Mouse (Mus musculus) urinary bladder, postnatal 4 days (tissue): Measurements from ENCODE around the gene Immp2l.

Experiments used
- DNase-seq, 2 experiments: peaks; one replicate each; pipeline ENCODE4 v3.0.0; 2021 to 2022; ENCODE audit warnings: low spot score in 2 of 2

The Immp2l gene

DNA sequence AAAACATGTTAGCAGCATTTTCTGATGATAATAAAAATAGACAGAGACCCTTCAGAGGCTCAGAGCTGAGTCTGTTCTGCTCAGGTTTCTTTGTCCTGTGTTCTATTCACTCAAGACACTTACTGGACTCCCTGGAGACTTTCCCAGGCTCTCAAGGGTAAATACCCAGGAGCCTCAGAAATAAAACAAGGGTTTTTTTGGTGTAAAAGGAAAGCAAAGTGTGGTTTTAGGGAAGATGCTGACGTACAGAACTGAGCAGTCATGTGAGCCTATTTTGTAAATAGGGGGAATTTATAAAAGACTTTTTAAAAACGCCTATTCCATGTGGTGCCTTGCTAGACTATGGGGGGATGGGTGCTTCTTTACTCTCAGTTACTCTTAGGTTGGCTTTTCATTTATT is 502.8 kb downstream of the Immp2l start:
- no peak for DNase-seq

DNA sequence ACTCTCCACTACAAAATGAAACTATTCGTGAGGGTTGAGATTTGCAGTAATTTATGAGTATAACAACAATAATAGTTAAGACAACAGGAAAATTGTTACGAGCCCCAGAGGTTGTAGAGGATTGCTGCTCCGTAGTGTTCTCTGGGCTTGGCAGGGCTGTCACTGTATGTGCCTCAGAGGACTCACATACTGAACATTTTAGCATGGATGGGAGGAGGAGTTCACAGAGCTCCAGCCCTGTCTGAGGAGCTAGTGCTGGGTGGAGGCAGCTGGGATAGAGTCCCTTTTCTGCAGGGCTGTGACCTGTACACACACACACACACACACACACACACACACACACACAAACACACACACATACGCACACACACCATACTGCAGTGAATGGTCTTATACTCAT is 504.5 kb downstream of the Immp2l start:
- no peak for DNase-seq

DNA sequence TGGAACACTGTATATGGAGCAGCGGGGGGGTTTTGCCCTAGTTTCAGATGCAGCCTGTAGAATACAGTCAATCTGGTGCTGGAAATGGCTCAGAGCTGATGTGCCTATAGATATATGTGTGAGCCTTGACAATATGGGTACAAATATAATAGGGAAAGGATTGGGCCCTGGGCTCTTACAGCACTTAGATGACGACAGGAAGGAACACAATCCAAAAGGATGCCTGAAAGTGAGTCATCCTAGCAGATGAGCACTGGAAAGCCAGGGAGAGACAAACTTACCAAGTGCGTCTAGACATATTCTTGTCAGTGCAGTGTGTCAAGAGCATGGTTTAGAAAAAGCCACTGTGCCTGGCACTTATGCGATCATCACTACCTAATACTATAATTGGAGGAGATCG is 516.1 kb downstream of the Immp2l start:
- DNase-seq: no peak

DNA sequence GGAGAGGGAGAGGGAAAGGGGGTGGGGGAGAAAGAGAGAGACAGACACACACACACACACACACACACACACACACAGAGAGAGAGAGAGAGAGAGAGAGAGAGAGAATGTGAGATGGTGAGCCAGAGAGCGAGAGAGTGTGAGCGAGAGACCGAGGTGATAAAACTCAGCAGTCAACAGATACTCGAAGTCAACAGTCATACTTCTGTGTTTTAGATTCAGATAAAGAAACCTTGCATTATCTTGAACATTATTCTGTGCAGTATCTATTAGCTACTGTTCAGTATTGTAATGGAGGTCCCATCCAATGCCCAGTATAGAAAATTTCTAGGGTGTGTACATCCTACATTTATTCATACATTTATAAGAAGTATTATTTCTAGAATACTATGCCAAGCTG is 527.7 kb downstream of the Immp2l start:
- DNase-seq: no peak

DNA sequence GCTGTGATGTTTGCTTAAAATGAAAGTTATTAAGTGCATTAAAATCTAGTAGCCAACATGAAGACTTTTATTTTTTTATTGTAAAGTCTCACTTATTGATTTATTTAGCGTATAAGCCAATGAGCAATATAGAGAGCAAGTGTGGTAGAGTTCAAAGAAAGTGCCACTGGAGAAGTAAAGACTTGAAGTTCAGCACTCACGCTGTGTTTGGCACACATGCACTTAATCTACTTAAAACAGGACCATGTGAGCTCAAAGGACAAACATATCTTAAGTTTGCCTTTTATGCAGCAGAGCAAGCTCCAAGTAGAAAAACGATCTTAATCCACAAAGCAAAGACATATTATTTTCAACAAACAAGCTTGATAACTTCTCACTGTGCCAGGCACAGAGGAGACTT is 533.9 kb downstream of the Immp2l start:
- no peak for DNase-seq

DNA sequence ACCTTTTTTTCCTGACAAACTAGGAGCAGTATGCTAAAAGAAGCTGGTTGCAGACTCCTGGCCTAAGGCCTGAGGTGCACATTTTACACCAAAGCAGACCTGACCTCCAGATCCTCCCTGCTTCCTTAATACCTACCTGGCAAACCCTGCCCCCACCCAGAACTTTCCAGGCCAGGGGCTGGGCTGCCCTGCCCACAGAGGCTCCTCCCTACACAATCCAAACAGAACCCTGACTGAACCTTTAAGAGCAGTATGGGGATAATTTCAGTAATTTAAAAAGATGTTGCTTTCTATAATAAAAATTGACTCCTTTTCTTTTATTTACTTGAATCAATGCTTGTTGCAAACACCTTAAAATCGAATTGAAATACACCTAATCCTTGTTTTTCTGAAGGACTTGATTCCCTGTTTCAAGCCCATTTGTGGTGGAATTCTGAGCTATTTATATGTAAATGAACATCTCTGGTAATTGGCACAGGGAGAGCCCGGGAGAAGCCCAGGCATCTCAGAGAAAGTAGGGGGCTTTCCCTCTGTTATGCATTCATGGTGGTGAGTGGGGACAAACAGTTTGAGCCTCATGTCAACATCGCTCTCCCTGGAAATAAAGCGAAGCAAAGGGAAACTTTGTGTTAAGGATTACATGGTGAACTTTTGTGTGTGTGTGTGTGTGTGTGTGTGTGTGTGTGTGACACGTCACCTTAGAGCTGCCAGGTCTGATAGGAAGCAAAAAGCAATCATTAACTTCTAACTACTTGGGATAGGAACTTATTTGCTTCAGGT is 535.3 kb downstream of the Immp2l start:
- no peak for DNase-seq

DNA sequence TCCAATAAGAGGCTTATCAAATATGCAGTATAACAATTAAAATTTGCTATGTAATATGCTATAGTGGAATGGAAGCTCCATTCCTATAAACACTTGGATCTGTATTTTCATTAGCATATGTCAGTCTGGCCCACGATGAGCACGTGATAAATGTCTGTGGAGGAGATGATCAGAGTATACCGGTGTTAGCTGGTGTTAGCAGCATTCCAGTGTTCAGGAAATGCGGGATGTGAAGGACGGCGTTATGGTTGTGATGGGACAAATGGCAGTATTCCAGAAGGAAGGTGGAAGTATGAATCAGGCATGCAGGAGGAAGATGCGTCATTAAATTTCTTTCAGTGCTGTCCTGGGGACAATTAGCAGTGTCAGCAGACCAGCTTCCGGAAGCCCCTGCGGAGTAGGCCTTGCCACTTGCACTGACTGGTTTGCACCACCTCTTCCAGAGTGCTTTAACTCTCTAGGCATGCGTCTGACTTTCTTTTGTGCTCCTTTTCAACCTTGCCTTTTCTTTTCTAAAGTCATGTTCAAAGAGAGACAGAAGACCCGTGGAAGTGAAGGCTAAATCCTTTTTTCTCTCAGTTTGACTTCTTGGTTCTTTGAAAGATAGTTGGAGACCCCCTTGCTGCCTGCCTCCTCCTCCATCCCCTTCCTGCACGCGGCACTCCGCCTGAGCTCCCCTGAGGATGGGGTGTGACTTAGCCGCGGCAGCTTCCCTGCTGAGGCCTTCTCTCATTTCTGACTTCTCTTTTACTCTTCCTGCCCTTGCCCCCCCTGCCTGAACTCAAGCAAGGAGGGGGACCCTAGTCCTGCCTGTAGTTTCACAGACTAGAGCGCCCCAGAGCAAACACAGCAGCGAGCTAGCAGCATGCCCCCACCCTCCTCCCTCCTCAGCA is 541.9 kb downstream of the Immp2l start:
- no peak for DNase-seq

DNA sequence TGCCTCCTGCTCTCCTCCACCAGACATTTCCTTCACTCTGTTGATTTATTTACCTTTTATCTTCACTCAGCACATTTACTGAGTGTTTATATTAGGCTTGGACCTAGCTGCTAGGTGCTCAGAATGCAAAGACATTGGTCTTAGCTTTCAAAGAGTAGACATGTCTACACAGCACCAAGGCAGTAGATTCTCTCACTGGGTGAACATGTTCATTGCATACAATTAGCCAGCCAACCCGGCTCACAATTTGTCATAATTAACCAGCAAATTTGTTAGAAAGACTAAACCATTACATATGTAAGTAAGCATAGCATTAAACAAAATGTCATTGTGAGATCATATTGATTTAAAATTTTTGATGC is 542.5 kb downstream of the Immp2l start:
- DNase-seq: no peak

DNA sequence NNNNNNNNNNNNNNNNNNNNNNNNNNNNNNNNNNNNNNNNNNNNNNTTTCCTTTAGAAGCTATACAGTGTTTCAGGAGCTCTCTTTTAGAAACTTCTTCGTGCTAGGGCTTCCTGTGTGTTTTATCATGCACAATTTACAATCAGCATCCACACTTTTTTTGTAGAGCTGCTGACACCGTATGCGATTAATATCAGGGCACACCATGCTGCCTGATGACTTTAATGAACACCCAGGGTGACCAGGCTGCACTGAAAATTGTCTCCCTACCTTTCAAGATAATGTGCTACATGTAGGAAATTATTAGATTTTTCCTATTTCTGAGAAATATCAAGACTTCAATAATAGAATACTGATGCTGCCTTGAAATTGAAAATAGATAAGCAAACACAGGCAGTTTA is 549.9 kb downstream of the Immp2l start:
- no peak for DNase-seq

DNA sequence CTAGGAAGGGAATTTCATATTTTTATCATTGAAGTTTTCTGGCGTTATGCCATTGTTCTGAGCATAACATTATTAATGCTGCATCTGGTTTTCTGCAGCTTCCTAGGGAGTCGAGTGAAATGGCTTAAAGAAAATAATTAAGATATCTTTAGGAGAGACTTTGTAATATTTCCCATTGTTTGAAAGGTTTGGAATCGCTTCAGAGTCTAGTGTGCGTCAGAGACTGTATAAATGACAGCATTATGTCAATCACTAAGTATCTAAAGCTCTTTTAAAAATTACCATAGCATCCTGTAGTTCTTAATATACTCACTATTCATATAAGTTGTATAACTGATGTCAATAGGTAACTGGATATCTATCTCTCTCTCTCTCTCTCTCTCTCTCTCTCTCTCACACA is 551.3 kb downstream of the Immp2l start:
- DNase-seq: no peak

DNA sequence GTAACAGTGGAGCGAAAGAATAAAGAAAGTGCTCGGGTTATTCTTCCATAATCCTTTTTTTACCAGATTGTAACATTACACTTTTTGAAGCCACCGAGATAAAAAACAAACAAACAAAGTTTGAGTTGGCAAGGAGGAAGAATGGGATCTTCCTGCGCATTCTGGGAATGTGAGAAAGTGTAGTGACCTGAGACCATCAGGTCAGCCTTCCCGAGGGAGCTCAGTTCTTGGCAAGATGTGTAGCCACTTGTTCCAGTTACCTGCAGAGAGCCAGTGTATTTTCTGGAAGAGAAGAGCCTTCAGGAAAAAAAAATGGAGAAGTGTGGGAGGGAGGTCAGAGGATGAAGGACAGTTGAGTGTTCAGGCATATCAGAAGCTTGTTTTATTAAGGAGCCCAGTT is 569.5 kb downstream of the Immp2l start:
- DNase-seq: no peak

DNA sequence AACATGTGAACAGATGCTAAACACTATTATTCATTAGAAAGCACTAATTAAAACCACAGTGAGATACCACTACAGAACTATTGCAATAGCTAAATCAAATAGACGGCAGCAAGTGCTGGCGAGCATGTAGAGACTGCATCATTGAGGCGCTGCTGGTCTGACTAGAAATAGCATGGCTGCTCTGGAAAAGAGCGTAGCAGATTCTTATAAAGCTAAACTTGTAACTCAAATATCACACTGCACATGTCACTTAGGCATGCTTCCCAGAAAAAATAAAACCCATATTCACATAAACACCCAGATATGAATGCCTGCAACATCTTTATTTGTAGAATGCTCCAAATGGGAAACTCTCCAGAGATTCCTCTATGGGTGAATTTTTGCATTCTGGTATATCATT is 570.1 kb downstream of the Immp2l start:
- no peak for DNase-seq

DNA sequence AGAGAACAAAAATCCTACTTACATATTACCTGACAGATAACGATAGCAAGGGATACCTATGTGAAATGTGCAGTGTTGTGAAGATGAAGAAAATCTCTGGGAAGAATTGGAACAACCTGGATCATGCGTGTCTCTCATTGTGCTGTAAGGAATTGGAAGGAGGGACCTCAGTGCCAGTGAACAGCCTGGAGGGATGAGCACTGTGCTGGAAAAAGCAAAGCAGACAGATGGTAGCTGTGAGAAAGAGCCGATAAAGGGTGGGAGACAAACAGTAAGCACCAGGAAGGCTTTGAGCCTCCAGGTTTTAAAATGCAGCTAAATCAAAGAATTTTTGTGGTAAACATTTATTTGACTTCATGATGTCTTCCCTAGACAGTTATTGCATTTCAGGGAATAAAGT is 591.4 kb downstream of the Immp2l start:
- no peak for DNase-seq

DNA sequence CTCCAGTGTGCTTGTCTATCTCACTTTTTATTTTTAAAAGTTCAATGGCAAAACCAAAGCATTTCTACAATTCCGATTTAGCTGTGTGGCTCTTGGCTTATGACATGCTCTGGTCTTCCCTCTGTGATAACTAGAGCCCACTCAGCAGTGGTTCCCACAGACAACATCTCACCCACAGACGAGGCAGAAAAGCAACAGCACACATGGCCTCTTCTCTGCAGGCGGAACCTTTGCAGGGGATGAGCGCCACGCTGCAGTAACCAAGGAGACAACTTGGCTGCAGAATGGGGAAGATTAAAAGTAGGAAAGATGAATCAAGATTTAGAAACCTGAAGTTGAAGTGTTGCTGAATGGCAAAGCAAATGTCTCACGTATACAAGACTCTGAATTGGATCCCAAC is 597.5 kb downstream of the Immp2l start:
- no peak for DNase-seq

DNA sequence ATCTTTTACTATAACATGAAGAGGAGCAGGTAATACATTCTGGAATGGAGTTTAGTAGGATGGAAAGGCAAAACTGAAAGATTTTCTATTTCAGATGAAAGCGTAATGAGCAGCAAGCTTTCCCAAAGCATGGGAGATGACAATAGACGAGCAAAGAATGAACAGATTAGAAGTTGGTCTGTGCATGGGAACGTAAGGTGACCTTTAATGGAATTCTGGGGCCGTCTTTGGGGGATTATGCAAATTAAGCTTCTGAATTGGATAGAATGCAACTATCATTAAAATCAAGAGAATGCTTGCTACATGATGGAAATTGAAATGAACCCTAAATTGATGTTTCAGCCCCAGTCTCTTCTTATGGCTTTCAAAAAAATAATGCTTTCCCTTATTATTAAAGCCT is 619.4 kb downstream of the Immp2l start:
- no peak for DNase-seq

DNA sequence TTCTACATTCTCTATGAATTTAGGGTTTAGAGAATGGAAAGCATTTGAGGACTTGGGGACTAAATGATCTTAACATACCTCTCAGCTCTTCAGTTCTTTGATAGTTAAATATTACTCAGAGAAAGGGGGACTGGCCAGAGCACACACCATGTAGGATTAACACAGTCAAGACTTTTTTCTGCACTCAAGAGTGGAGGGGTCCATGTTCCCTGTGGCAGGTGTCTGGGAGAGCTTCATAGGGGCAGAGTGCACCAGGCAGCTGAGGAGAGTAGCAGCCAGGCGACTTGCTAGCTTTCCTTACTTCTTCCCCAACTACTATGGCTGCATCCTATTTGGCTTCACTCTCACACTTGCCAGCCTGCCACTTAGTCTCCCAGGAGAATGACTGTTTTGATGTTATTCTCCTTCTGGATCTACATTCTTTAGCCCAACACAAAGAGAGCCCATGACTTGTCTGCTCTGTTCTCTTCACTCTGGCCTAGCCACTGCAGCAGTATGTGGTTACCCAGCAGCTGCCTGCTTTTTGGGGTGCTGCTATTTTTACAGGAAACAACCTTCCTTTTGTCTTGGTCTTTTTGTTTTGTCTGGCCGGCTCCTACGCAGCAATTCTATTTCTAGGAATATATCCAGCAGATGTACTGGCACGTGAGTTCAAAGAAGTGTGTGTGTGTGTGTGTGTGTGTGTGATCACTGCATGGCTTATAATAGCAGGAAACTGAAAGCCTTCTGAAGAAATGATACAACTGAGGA is 621.1 kb downstream of the Immp2l start:
- no peak for DNase-seq

DNA sequence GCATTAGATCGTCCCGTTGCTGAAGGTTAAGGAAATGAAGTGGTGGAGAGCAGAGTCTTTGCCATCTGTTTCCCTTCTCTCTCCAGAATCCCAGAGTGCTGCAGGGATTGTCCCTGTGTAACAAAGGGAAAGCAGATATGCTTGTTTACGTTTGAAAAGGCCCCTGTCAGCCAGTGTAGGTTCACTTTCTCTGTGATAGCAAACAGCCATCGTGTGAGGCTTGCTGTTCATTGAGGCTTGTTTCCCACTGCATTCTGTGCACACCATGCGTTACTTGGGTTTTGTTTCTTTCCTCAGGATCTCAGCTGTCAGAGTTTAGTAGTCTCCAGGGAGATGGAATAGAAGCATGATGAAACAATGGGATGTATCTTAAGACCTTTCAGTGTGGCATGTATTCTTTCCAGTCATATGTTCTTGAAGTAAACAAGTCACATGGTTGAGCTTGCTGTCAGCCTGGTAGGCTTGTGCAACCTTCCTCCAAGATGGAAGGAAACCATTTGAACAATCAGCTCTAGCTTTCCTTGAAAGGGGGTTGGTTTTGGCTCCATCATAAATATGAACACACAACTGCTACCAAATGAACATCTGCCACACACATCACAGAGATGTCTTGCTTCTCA is 623.2 kb downstream of the Immp2l start:
- no peak for DNase-seq

DNA sequence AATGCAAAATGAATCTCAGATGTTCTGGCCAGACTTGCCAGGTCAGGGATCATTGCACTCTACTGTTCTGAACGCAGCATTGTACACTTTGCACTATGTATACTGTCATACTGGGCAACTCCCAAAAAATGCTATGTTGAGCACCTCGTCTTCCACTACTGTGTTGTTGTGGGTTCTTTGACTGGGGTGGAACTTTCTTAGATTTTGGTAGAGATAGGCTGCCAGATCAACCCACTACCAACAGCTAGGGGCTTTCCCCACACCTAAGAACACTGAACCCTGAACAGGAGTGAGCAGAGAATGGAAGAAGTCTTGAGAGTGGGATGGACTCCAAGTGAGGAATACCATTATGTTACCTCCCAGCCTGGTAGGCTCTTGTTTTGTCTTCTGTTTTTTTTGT is 623.8 kb downstream of the Immp2l start:
- no peak for DNase-seq

DNA sequence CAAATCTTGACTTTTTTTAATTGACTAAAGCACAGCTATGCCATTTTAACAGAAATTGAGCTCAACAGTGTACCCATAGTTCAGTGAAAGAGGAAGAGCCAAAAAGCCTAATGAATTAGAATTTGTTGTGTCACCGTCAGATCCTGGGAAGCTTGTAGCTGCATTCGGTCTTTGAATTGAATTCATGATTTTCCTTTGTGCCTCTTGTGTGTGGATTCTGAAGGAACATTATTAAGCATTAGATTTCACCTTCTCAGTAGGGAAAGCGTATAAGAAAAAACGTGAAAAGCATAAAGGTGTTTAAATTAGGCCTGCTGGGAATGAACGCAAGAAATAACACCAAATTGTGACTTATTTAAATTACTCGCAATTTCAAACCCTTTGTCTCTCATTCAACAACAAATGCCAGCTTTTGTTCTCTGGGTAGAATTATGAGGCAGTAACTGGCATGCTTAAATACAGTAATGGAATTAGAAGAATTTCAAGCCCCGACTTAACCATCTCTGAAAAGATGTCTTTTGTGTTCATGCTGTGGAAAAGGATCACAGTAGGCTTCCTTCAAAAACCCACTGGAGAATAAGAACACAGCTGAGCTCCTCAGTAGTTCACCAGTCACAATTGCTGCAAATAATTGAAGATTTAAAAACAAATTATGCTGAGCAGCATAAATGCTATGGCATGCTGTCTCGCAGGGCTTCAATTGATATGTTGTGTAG is 626.1 kb downstream of the Immp2l start:
- DNase-seq: no peak

DNA sequence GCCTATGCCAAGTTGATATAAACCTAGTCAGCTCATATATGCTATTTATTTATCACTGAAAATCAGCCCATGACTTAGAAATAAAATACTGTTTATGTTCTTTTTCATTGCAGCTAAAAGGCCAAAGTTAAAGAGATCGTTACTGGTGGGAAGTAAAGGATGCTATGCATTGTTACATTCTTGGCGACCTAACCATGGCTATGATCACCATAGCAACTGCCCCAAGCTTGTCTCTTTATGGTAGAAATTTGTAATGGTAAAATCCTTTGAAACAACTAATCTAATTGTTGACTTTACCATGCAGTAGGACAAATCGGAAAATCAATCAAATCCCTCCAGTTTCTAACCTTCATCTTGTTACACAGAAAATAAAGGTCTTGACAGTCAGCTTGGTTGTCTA is 644.4 kb downstream of the Immp2l start:
- DNase-seq: no peak

DNA sequence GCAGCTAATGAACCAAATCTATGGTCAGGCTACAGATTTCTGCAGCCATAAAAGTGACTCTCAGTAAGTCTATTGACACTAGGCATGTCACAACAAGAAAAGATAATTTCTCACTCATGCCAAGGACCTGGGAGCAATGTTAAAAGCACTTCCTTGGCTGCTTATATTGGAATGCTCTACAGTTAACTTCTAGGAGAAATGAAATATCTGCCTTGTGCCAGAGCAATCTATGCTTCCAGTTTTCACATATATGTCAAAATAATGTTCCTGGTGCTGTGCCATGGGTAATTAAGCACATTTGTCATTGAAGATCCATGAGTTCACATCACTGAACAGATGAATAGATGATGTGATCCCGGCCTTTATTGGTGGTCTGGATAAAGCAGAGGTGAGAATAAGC is 645.6 kb downstream of the Immp2l start:
- no peak for DNase-seq

DNA sequence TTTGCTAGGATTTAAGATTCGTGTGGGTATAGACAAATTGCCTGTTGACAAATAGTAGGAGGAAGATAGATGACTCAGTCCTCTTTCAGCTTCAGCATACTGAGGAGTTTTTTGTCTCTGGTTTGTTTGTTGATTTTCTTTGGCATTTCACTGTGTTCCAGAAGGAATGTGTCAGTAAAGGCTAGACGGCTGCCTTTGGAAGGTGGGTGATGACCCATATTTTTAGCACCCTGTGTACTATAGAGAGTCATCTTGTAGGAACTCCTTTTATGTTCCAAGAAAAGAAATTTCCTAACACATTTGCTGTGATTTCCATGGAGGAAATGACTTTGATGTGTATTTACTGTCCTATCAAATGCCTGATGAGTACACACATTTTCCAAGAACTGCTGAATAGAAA is 651.0 kb downstream of the Immp2l start:
- DNase-seq: no peak
